Mouse (Mus musculus): ENCODE results near the gene Stard9.
"Not testable (repeated sequence)": the region's sequence is repeated elsewhere in the genome, so short reads cannot be mapped to it uniquely, and the experiment has no call there.

Stard9 gene

GRCm38 (mm10) chr2:120652925-120653284, 24.0 kb downstream of the Stard9 start:
- no peak for DNase-seq (ENCODE audit: low spot score in 2 of 2)

GRCm38 (mm10) chr2:120654693-120655092, 25.8 kb downstream of the Stard9 start:
- no peak for DNase-seq (ENCODE audit: low spot score in 2 of 2)

GRCm38 (mm10) chr2:120655905-120656304, 27.0 kb downstream of the Stard9 start:
- DNase-seq (ENCODE audit: low spot score in 2 of 2), result no peak

- no peak for DNase-seq (ENCODE audit: low spot score in 2 of 2)
Observed at GRCm38 (mm10) chr2:120656711-120657110, 27.8 kb downstream of the Stard9 start.

- no peak for DNase-seq (ENCODE audit: low spot score in 2 of 2)
Observed at GRCm38 (mm10) chr2:120658486-120658885, 29.6 kb downstream of the Stard9 start.

GRCm38 (mm10) chr2:120659318-120659717, 30.4 kb downstream of the Stard9 start:
- no peak for DNase-seq (ENCODE audit: low spot score in 2 of 2)

- DNase-seq (ENCODE audit: low spot score in 2 of 2), result no peak
Observed at GRCm38 (mm10) chr2:120660486-120661078, 31.7 kb downstream of the Stard9 start.

GRCm38 (mm10) chr2:120662766-120663165, 33.8 kb downstream of the Stard9 start:
- DNase-seq (ENCODE audit: low spot score in 2 of 2), result no peak

GRCm38 (mm10) chr2:120663491-120664154, 34.7 kb downstream of the Stard9 start:
- DNase-seq (ENCODE audit: low spot score in 2 of 2), result no peak

- DNase-seq (ENCODE audit: low spot score in 2 of 2), result no peak
Observed at GRCm38 (mm10) chr2:120667446-120667845, 38.5 kb downstream of the Stard9 start.

- no peak for DNase-seq (ENCODE audit: low spot score in 2 of 2)
Observed at GRCm38 (mm10) chr2:120670253-120670652, 41.3 kb downstream of the Stard9 start.

- DNase-seq (ENCODE audit: low spot score in 2 of 2), result not testable (repeated sequence)
Observed at GRCm38 (mm10) chr2:120681151-120681550, 52.2 kb downstream of the Stard9 start.

GRCm38 (mm10) chr2:120697767-120698166, 68.8 kb downstream of the Stard9 start:
- no peak for DNase-seq (ENCODE audit: low spot score in 2 of 2)

- no peak for DNase-seq (ENCODE audit: low spot score in 2 of 2)
Observed at GRCm38 (mm10) chr2:120700379-120700885, 71.5 kb downstream of the Stard9 start.

GRCm38 (mm10) chr2:120702675-120703074, 73.8 kb downstream of the Stard9 start:
- DNase-seq (ENCODE audit: low spot score in 2 of 2), result no peak

GRCm38 (mm10) chr2:120707041-120707440, 78.1 kb downstream of the Stard9 start:
- DNase-seq (ENCODE audit: low spot score in 2 of 2), result no peak

GRCm38 (mm10) chr2:120710154-120710553, 81.2 kb downstream of the Stard9 start:
- DNase-seq (ENCODE audit: low spot score in 2 of 2), result no peak

GRCm38 (mm10) chr2:120710948-120711347, 82.0 kb downstream of the Stard9 start:
- DNase-seq (ENCODE audit: low spot score in 2 of 2), result no peak

- DNase-seq (ENCODE audit: low spot score in 2 of 2), result no peak
Observed at GRCm38 (mm10) chr2:120713441-120713840, 84.5 kb downstream of the Stard9 start.

GRCm38 (mm10) chr2:120718496-120718895, 89.6 kb downstream of the Stard9 start:
- no peak for DNase-seq (ENCODE audit: low spot score in 2 of 2)

GRCm38 (mm10) chr2:120720821-120721220, 91.9 kb downstream of the Stard9 start:
- no peak for DNase-seq (ENCODE audit: low spot score in 2 of 2)

GRCm38 (mm10) chr2:120721911-120722310, 93.0 kb downstream of the Stard9 start:
- DNase-seq (ENCODE audit: low spot score in 2 of 2), result no peak

GRCm38 (mm10) chr2:120722491-120722890, 93.6 kb downstream of the Stard9 start:
- no peak for DNase-seq (ENCODE audit: low spot score in 2 of 2)
